Mouse (Mus musculus) CH12F3 (cell line): ENCODE data around the gene Fhl5.
"Not testable (repeated sequence)": the region's sequence is repeated elsewhere in the genome, so short reads cannot be mapped to it uniquely, and the experiment has no call there.

Source experiments
- in situ Hi-C: fragments of 300-500 bp; cut with MboI; formaldehyde crosslinking; loops from 2 replicates; pipeline ENCODE4 v1.14.3; 2020; ENCODE audit warnings: low sequenced_read_pairs

Fhl5 gene

GRCm38 (mm10) chr4:25242776-25243175 lies at the start of gene Fhl5:
Fhl5 (minus strand) TSS chr4:25242876.
- in situ Hi-C loops: no loop called here

DNA sequence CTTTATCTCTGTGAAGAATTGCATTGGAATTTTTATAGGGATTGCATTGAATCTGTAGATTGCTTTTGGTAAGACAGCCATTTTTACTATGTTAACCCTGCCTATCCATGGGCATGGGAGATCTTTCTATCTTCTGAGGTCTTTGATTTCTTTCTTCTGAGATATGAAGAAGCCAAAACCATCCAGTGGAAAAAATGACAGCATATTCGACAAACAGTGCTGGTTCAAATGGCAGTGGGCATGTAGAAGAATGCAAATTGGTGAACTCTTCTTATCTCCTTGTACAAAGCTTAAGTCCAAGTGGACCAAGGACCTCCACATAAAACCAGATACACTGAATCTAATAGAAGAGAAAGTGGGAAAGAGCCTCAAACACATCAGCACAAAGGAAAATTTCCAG lies 42.3 kb upstream of the Fhl5 start:
- in situ Hi-C loops: not testable (repeated sequence)

GRCm38 (mm10) chr4:25281671-25282038 lies 39.0 kb upstream of the Fhl5 start, which contains the start of gene Ufl1:
Ufl1 (minus strand) TSS chr4:25281821.
- in situ Hi-C loops: no loop called here

DNA sequence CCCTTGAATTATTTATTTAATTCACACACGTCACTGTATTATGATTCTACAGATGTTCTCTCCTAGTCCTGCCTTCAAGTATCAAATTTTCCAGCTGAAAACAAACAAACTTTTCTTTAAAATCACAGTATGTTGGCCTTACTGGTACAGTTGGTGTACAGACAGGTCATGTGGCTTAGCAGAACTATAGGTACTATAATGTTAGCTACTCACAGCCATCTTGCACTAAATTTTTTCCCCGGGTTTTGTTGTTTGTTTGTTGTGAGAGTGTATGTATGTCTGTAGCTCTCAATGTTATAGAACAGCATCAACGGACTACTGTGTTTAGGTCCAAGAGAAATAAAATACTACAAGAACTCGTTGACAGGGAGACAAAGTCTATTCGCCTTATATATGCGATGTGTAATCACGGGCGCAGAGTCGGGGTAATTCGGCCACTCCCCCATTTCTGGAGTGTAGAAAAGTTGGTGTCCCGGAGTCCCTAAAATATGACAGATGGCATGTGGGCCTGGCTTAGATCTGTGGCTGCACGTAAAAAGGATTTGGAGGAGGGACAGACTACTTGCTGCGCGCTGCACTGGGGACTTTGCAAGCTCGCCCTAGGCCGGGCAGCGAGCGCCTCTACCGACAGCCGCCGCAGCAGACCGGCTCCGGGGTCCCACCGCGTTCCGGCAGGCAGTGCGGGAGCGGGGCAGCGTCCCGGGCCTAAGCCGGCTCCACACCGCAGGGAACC lies 38.4 kb upstream of the Fhl5 start:
- in situ Hi-C loops: no loop called here

DNA sequence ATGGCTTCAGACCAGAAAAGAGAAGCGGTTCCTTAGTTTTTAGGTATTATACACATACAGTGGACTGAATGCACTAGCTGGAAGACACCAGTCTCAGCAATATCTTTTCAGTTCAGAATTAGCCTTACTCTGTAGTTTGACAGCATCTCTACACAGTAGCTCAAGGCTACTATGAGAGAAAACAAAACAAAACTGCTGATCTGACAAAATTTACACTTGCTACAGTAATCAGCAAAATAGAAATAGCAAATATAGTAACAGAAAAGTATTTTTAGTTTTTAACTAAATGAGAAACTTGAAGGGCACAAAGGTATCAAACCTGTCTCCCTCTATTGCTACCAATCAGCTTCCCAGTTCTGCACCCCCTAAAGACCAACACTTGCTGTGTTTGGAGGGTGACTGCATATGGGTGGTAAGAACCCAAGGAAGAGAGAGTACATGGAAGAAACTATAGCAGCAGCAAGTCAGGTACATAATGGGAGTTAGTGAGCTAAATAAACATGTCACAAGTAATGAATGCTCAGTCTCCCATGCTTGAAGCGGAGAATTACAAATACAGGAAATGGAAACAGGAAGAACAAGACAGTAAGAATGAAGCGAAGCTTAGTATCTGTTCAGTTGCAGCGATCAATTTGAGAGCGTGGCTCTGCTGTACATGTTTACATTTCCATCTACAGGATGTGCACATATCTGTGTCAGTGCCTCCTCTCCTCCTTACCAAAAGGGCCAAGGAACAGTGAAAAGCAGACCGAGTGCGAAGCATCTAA lies 30.4 kb upstream of the Fhl5 start:
- in situ Hi-C loops: no loop called here

DNA sequence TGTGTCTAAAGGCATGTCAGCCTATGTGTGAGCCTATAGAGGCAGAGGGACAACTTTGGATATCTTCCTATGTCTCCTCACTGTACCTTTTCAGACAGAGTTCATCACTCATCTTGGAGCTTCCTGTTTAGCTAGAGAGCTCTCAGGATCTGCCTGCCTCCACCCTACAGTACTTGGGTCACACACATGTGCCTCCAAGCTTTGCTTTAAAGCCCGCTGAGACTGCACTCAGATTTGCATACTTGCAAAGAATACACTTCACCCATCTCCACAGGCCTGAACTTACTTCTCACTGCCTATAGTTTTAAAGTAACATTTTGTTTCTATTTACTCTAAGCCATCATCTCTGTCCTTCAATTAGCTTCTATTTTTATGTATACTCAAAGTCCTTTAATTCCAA lies 29.2 kb upstream of the Fhl5 start:
- in situ Hi-C loops: no loop called here

GRCm38 (mm10) chr4:25267144-25267543 lies 24.5 kb upstream of the Fhl5 start:
- in situ Hi-C loops: no loop called here

DNA sequence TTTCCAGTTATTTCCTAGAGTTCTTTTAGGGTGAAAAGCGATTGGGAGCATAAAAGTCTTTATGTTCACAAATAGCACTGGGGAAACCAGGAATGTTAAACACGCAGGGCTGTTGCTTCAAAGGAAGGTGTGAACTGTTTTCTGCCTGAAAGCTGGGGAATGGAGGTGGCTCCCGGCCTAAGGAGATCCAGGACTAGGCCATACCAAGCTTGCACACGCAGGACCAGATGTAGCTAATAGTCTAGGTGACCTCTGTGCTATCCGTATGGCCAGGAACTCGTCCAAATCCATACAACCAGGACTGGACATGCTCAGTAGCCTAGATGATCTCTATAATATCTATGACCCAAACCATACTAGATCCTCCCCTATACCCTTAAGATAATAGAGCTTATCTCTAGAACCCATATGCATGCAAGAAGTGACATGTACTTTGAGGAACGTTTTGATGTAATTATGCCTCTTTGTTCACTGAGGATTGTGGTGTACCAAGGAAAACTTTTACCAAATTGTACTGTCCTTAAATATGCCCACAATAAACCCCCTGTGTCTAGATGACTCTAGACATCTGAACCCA lies 15.2 kb upstream of the Fhl5 start:
- in situ Hi-C loops: no loop called here

GRCm38 (mm10) chr4:25235663-25236062 lies 7.0 kb downstream of the Fhl5 start:
- in situ Hi-C loops: not testable (repeated sequence)

GRCm38 (mm10) chr4:25233767-25234166 lies 8.9 kb downstream of the Fhl5 start:
- in situ Hi-C loops: not testable (repeated sequence)

DNA sequence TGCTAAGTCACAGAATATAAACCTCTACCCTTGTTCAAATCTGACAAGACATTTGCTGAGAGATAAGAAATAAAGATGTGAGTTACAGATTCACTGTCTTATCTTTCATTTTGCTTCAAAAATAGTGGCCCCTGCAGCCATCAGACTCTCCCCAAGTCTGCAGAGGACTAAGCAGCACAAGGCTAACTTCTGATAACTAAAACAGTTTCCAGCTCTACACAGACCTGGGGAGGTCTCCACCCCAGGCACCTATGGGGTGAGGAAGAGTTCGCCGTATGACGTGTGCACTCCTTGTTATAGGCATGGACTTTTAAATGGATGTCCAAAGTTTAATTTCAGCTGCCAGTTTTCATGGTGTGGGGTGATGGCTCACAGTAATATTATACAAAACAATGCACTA lies 10.1 kb downstream of the Fhl5 start:
- in situ Hi-C loops: no loop called here

- in situ Hi-C loops: no loop called here
These were observed 15.1 kb downstream of the Fhl5 start for GRCm38 (mm10) chr4:25227527-25227926.

GRCm38 (mm10) chr4:25221927-25222326 lies 20.7 kb downstream of the Fhl5 start:
- in situ Hi-C loops: no loop called here

DNA sequence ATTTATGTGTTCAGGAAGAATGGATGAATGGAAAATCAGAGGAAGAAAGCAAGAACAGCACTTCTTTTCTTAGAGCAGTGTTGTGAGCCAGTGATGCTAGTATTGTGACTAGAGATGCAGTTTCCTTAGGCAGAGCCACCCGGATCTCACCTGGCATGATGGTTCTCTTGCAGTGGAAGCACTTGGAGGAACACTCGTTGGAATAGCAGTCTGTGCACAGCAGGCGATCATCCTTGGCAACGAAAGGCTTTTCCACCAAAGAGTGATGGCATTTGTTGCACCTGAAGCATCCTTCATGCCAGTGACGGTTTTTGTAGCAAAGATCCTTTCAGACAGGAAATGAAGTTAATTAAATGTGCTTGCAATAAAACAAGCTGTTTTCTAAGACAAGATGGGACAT lies 29.2 kb downstream of the Fhl5 start:
- in situ Hi-C loops: no loop called here

- in situ Hi-C loops: no loop called here
These were observed 36.5 kb downstream of the Fhl5 start for GRCm38 (mm10) chr4:25206166-25206565.

GRCm38 (mm10) chr4:25197310-25197709 lies 45.4 kb downstream of the Fhl5 start:
- in situ Hi-C loops: no loop called here

DNA sequence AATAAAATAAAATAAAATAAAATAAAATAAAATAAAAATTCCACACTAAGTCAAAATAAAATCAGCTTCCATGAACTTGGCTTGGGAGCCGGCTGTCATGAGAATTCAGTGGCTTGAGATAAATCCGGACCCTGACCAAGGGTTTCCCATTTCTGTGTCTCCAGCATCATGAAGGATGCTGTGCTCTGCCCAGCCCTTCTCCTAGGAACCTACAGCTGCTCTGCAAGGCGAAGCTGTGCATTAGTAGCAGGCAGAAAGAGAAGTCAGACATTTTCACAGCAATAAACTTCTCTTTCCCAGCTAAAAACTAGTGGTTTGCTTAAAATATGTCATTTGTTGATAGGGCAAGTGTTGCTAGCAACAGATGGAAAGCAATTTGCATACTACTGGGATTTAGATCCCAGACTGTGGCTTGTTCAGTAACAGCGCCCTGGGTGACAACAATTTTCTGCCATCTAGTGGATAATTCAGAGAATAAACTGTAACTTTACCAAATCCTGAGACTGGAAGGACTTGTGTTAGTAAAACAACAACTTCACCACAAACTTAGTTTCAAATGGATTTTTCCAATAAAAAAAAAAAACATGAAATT lies 63.0 kb downstream of the Fhl5 start:
- in situ Hi-C loops: no loop called here
